Mouse (Mus musculus): ENCODE results near the gene Tpbpb.
"Not testable (repeated sequence)": the region's sequence is repeated elsewhere in the genome, so short reads cannot be mapped to it uniquely, and the experiment has no call there.

- not testable (repeated sequence) for TF ChIP-seq CTCF, EP300 (IDR thresholded peaks at IDR 0.05)
These were observed 7.9 kb downstream of the Tpbpb start, which contains the start of gene Gm49392 for GRCm38 (mm10) chr13:60896794-60897193.

Measured in lung, postnatal 0 days (tissue).